Mouse (Mus musculus) lung, adult 2 months (tissue): ENCODE results near the gene Tle3. TPM values are rescaled to one million over a fixed set of nuclear protein-coding genes. Genes with fewer than 3 reads are reported as not detected.

Experiments
- DNase-seq: peaks from one replicate; pipeline ENCODE4 v3.0.0; 2022
- H3K4me1 ChIP-seq: fragments of 200-500 bp; 2 replicates; pipeline ENCODE4 v1.6.1; 2011; ENCODE audit warnings: low read length; ENCODE audit not compliant: control insufficient read depth, insufficient read depth
- H3K4me3 ChIP-seq: fragments of 200-500 bp; replicated peaks from 2 replicates; pipeline ENCODE3; 2011; ENCODE audit warnings: low read depth, mild to moderate bottlenecking, control low read depth, low read length; ENCODE audit errors: extremely low read depth
- CTCF ChIP-seq: fragments of 200-500 bp; IDR thresholded peaks from 2 replicates; pipeline ENCODE4 v1.5.1; 2011; ENCODE audit warnings: mild to moderate bottlenecking, low read length, control low read depth; ENCODE audit not compliant: insufficient read depth
- POLR2A ChIP-seq: fragments of 200-500 bp; IDR thresholded peaks from 2 replicates; pipeline ENCODE4 v1.6.1; 2011; ENCODE audit warnings: low read depth, mild to moderate bottlenecking, control low read depth, low read length, borderline replicate concordance; ENCODE audit errors: extremely low read depth
- WGBS: fragments of 180-500 bp; shearing (Covaris S2); methylation state at CpG from one replicate; pipeline ENCODE4 v1.1.7; 2018; 5-methylcytosine and 5-hydroxymethylcytosine counted together
- polyA plus RNA-seq: library from polyadenylated mRNA; depleted of rRNA; stranded (reverse); fragments of >200 nt; gene quantifications from 2 replicates; pipeline ENCODE4 v1.2.3, GENCODE M21; 2012

The Tle3 gene
- polyA plus RNA-seq, 1 experiment = 55.1 TPM

- H3K4me3 ChIP-seq = no peak overlapping the region
- WGBS = 56% methylated on average over 4 of the region's 4 CpGs
- TF ChIP-seq CTCF (no peak), POLR2A (no peak)
- H3K4me1 ChIP-seq = peaks cover 18% of the 10 kb centered on the region
- no peak for DNase-seq
Measured at GRCm38 (mm10) chr9:61367156-61367555, 5.0 kb upstream of the Tle3 start.

DNA sequence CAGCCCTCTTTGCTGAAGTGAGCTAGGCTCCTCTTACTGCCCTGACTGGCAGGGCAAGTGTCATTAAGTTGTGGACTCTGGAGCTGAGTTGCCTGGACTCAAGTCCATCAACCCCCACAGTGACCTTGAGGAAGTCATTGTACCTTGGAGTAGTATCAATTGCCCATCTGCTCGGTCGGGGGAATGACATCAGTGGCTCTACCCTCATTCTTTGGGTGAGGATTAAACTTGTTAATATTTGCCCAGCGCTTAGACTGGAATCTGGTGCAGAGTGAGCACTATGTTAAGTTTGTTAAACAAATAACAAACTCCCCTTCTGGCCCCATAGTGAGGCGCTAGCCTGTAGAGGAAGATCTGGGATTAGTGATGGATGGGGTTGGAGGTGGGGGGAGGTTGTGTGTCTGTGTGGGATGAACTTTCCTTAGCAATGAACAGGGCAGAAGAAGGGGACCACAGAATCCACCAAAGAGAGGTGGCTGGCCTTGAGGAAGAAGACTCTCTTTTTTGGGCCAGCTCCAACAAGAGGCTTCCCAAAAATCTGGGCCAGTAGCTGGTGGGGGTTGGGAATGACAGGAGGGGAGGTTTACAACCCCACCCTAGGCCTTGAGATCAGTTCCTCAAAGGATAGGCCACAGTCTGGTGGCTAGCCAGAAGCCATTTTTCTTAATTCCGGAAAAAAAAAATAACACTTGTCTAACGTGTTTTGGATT is 4.2 kb upstream of the Tle3 start:
- no peak for TF ChIP-seq CTCF
- no peak for TF ChIP-seq POLR2A
- peaks cover 18% of the 10 kb centered on the region for H3K4me1 ChIP-seq
- DNase-seq = peak; percentile 60
- 37% methylated on average over 6 of the region's 6 CpGs for WGBS
- no peak overlapping the region for H3K4me3 ChIP-seq

DNA sequence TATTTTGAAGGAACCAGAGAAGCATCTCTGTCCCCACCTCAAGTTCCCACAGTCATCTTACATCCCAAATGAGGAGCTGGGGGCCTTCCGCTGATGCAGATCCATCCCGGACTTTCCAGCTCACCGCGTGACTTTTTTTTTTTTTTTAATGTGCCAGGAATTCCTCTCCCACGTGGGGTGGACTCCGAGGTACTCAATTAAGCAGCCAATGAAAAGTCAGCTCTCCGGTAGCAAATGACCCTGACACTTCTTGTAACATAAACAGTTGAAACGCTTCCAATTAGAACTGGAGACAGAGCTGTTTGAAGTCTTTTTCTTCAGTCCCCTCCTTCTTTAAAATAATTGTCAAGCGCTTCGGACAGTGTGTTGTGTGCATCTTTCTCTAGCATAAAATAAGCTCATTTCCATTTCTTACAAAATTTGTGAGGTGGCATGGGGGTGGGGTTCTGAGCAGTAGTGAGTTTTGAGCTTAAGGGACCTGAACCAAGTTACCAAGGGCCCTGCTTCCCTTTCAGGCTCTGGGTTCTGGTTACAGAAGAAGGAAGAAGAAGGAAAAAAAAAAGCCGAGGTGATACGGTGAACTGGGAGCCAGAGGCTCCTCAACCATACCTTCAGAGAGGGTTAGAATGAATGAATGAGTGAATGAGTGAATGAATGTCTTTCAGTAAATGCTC is 3.5 kb upstream of the Tle3 start:
- peak; percentile 69 for DNase-seq
- TF ChIP-seq CTCF = no peak
- no peak for TF ChIP-seq POLR2A
- Histone ChIP-seq H3K4me1 (peaks cover 18% of the 10 kb centered on the region), H3K4me3 (no peak overlapping the region)
- 6% methylated on average over 12 of the region's 12 CpGs for WGBS

GRCm38 (mm10) chr9:61369316-61370273 is 2.6 kb upstream of the Tle3 start:
- DNase-seq = peak; percentile 70
- WGBS = 1% methylated on average over 44 of the region's 45 CpGs
- TF ChIP-seq POLR2A = no peak
- no peak for TF ChIP-seq CTCF

GRCm38 (mm10) chr9:61370454-61370888 is 1.7 kb upstream of the Tle3 start:
- WGBS = 1% methylated on average over 25 of the region's 25 CpGs
- peak overlapping the region; percentile 84 for H3K4me3 ChIP-seq
- H3K4me1 ChIP-seq = peaks cover 24% of the 10 kb centered on the region
- TF ChIP-seq POLR2A = peak; percentile 95; the same call in 1 of the 2 replicates
- no peak for TF ChIP-seq CTCF
- peak; percentile 98 for DNase-seq

More at GRCm38 (mm10) chr9:61369316-61370273, 2.6 kb upstream of the Tle3 start:
- peak overlapping the region; percentile 28 for H3K4me3 ChIP-seq
- peaks cover 23% of the 10 kb centered on the region for H3K4me1 ChIP-seq

DNA sequence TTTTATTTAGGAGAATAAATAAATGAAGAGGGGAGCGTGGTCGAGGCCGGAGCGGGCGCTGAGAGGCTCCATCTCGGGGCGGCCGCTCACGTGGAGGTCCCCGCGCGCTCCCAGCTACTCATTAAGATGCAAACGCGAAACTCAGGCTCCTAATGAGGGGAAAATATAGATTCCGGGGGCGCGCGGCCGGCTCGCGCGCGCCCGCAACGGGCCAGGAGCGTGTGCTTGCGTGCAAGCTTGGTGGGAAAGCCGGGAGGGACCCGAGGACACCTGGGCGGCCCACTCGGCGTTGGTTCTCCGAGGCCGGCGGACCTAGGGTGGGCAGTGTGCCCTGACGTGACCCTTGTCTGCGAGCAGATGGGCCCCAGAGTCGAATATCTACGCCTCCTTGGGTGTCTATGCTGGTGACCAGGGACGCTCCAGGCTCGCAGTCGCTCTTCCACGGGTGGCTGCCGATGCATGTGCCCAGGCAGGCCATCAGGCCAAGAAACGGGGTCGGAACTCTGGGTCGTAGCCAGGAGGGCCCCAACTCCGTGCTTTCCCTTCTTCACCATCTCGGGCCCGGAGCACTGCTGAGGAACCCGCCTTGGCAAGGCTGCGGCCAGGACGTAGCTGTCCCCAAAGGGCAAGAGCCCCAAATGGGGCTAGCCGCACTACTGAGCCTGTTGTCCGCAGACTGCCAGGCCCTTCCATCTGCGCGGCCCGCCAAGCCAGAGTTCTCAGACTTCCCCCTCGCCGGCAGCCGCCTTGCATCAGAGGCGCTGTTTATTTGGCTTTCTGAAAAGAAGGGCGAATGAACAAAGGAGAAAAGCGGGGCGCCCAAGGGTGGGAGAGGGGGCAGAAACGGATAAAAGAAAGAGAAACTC is 1.0 kb upstream of the Tle3 start:
- TF ChIP-seq CTCF = no peak
- TF ChIP-seq POLR2A = peak; percentile 49; the same call in 1 of the 2 replicates
- peaks cover 24% of the 10 kb centered on the region for H3K4me1 ChIP-seq
- WGBS = 1% methylated on average over 66 of the region's 66 CpGs

GRCm38 (mm10) chr9:61372510-61372975 is 377 bp downstream of the Tle3 start:
- under 1% methylated on average over 41 of the region's 42 CpGs for WGBS
- TF ChIP-seq CTCF (no peak), POLR2A (no peak)
- DNase-seq = no peak
- peak overlapping the region; percentile 89 for H3K4me3 ChIP-seq
- H3K4me1 ChIP-seq = peaks cover 29% of the 10 kb centered on the region

More for the DNA sequence above, 1.0 kb upstream of the Tle3 start:
- peak overlapping the region; percentile 84 for H3K4me3 ChIP-seq
- peak; percentile 77 for DNase-seq

GRCm38 (mm10) chr9:61372976-61373633 is 939 bp downstream of the Tle3 start:
- peaks cover 29% of the 10 kb centered on the region for H3K4me1 ChIP-seq
- peak overlapping the region; percentile 89 for H3K4me3 ChIP-seq
- peak; percentile 73 for DNase-seq
- under 1% methylated on average over 63 of the region's 66 CpGs for WGBS
- TF ChIP-seq POLR2A (no peak), CTCF (no peak)
